Mouse (Mus musculus) stomach, embryonic 14.5 days (tissue): Measurements from ENCODE around the gene Klhdc8a. TPM values are rescaled to one million over a fixed set of nuclear protein-coding genes. Genes with fewer than 3 reads are reported as not detected.

Experiments used
- ATAC-seq: fragments of 200-750 bp; cut with Nextera tagmentation; 2 replicates; pipeline ENCODE4 v1.8.0; 2017; ENCODE audit warnings: low read depth, moderate TSS enrichment; ENCODE audit not compliant: insufficient number of reproducible peaks, insufficient read depth, low FRiP score
- H3K27ac ChIP-seq: fragments of 300-500 bp; sonication (generic); 2 replicates; pipeline ENCODE4 v1.5.1; 2014; ENCODE audit warnings: mild to moderate bottlenecking, low read length, moderate library complexity, mixed read lengths
- H3K27me3 ChIP-seq: fragments of 300-500 bp; sonication (generic); 2 replicates; pipeline ENCODE4 v1.6.1; 2014; ENCODE audit warnings: low read length, control low read depth, mixed read lengths; ENCODE audit not compliant: control insufficient read depth, insufficient read depth
- H3K36me3 ChIP-seq: fragments of 300-500 bp; sonication (generic); 2 replicates; pipeline ENCODE4 v1.6.1; 2014; ENCODE audit warnings: mild to moderate bottlenecking, control low read depth, low read length, moderate library complexity, mixed read lengths; ENCODE audit not compliant: control insufficient read depth, insufficient read depth
- H3K4me1 ChIP-seq: fragments of 300-500 bp; sonication (generic); 2 replicates; pipeline ENCODE4 v1.6.1; 2014; ENCODE audit warnings: low read length, control low read depth, mixed read lengths; ENCODE audit not compliant: control insufficient read depth, insufficient read depth
- H3K4me2 ChIP-seq: fragments of 300-500 bp; sonication (generic); replicated peaks from 2 replicates; pipeline ENCODE4 v1.6.1; 2014; ENCODE audit warnings: low read depth, low read length, control low read depth
- H3K4me3 ChIP-seq: fragments of 300-500 bp; sonication (generic); 2 replicates; pipeline ENCODE4 v1.5.1; 2014; ENCODE audit warnings: low read depth, low read length, control low read depth
- H3K9ac ChIP-seq: fragments of 300-500 bp; sonication (generic); replicated peaks from 2 replicates; pipeline ENCODE4 v1.6.1; 2014; ENCODE audit warnings: low read depth, mild to moderate bottlenecking, control low read depth, low read length, moderate library complexity, mixed read lengths
- H3K9me3 ChIP-seq: fragments of 300-500 bp; sonication (generic); 2 replicates; pipeline ENCODE4 v1.6.1; 2016; ENCODE audit warnings: low read depth, low read length, control low read depth; ENCODE audit not compliant: control insufficient read depth
- WGBS: fragments of 180-500 bp; shearing (Covaris S2); extraction: QIAGEN DNeasy Blood & Tissue Kit; methylation state at CpG from one replicate; pipeline ENCODE4 v1.1.7; 2014; 5-methylcytosine and 5-hydroxymethylcytosine counted together
- polyA plus RNA-seq: library from polyadenylated mRNA; unstranded; fragments of >200 nt; fragmentation: Nextera tagmentation; extraction: Ambion mirVana; gene quantifications from 2 replicates; pipeline ENCODE4 v1.2.1, GENCODE M21; 2014

Gene Klhdc8a
- polyA plus RNA-seq: 0.10 TPM in 1 of 2 replicates, not detected in the other

DNA sequence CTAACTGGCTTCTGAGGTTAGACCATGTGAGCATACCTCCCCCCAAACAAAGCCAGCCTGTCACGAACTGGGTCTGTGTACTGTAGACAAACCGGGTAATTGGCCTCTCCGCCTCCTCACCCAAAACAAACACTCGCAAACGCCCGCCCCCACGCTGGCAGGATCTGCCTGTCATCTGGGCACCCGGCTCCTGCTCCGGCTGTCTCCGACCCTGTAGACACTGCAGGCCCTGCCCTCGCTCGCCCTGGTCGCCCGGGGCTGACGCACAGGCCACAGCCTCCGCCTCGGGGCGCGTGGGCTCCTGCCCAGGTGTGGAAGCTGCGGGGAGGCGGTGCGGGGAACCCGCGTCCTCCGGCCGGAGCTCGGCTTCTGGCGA is at the start of gene Klhdc8a:
TSS of gene Klhdc8a (plus strand) at position 202 of the 376 bp plus-strand sequence.
- Histone ChIP-seq H3K4me2 (peak within 1 kb of the TSS; percentile 99), H3K9me3 (no peaks in the 10 kb centered on the region), H3K9ac (peak within 1 kb of the TSS; percentile 38; the same call in 1 of the 2 replicates), H3K36me3 (no peaks in the 10 kb centered on the region), H3K4me1 (peaks cover 3% of the 10 kb centered on the region; the same call in 1 of the 2 replicates), H3K27me3 (peaks cover 18% of the 10 kb centered on the region), H3K4me3 (peak within 1 kb of the TSS; percentile 53), H3K27ac (no peak within 1 kb of the TSS)
- no peak; the same call in 1 of the 2 replicates for ATAC-seq
- 2% methylated on average over 28 of the region's 28 CpGs for WGBS

DNA sequence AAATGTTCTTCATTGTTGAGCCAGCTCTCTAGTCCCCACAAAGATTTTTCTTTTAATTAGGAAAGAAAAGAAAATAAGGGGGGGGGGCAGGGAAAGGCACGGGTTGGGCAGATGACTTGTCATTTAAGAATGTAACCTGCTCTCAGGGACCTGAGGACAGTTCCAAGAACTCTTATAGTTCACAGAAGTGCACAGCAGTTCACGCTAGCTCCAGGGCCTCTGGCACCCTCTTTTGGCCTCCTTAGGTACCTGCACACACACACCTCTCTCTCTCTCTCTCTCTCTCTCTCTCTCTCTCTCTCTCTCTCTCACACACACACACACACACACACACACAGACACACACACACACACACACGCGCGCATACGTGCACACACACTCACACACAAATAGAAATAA is 44.0 kb upstream of the Klhdc8a start:
- WGBS: 82% methylated on average over 6 of the region's 6 CpGs
- ATAC-seq: no peak

DNA sequence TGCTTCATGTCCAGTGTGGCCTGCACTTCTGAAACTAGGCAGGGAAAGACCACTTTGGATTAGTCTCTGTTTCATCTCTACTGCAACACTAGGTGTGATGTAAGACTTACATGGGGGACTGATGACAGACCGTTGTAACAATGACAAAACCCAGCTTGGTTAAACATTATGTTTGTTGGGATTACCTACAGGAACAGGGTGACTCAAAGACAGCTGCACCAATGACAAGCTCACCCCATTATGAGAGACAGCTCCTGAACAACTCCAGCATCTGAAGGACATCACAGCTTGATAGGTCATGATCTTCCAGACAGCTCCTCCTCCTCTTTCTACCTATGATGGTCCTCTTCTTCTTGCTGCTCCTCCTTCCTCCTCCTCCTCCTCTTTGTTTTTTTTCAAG is 38.1 kb upstream of the Klhdc8a start:
- no peak for ATAC-seq
- H3K27me3 ChIP-seq: no peaks in the 10 kb centered on the region
- no peaks in the 10 kb centered on the region for H3K36me3 ChIP-seq
- no peak overlapping the region for H3K9ac ChIP-seq
- 79% methylated on average over 1 of the region's 1 CpGs for WGBS
- H3K4me2 ChIP-seq: no peak overlapping the region
- H3K27ac ChIP-seq: no peak overlapping the region
- no peak overlapping the region for H3K4me3 ChIP-seq
- no peaks in the 10 kb centered on the region for H3K9me3 ChIP-seq
- H3K4me1 ChIP-seq: no peaks in the 10 kb centered on the region

More for the DNA sequence above, 44.0 kb upstream of the Klhdc8a start:
- Histone ChIP-seq H3K4me3 (no peak overlapping the region), H3K4me2 (no peak overlapping the region), H3K27me3 (no peaks in the 10 kb centered on the region), H3K9ac (no peak overlapping the region), H3K36me3 (no peaks in the 10 kb centered on the region), H3K9me3 (no peaks in the 10 kb centered on the region), H3K4me1 (no peaks in the 10 kb centered on the region), H3K27ac (no peak overlapping the region)

DNA sequence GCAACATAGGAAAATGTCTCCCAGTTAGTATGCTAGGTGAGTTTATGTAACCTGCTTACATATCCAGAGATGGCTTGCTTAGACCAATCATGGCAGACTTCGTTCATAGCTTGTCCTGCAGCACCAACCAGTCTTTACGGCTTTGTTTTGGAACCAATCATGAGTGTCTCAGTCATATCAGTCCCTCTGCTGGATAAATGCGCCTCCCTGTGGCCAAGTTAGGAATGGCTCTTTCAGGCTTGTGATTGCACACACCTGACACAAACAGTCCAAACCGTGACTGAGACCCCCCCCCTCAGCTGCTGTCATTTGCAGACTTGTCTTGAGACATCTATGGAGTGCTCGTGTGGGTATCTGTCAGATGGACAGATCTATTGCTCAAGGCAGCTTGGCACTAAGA is 37.4 kb upstream of the Klhdc8a start:
- no peak overlapping the region for H3K9ac ChIP-seq
- H3K9me3 ChIP-seq: no peaks in the 10 kb centered on the region
- H3K27me3 ChIP-seq: no peaks in the 10 kb centered on the region
- no peak overlapping the region for H3K4me2 ChIP-seq
- no peak overlapping the region for H3K4me3 ChIP-seq
- 68% methylated on average over 5 of the region's 5 CpGs for WGBS
- no peak for ATAC-seq
- no peak overlapping the region for H3K27ac ChIP-seq
- H3K36me3 ChIP-seq: no peaks in the 10 kb centered on the region
- no peaks in the 10 kb centered on the region for H3K4me1 ChIP-seq

DNA sequence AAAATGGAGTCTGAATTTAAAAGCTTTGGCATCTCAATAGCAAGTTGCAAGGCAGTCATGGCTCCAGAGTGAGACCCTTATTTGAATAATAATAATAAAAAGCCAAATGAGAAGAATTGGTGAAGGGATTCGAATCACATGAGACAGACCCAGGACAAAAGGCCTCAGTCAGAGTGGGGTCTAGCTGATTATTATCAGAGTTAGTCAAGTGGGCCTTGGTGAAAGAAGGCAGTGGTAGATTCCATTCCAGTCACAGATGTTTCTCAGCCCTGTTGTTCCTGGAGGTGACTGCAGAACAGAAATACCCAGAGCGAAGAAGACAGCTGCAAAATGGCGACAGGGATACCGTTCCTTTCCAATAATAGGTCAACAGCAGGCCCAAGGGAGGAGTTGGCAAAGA is 34.8 kb upstream of the Klhdc8a start:
- 88% methylated on average over 4 of the region's 4 CpGs for WGBS
- ATAC-seq: no peak
- Histone ChIP-seq H3K36me3 (no peaks in the 10 kb centered on the region), H3K27me3 (no peaks in the 10 kb centered on the region), H3K9ac (no peak overlapping the region), H3K4me3 (no peak overlapping the region), H3K27ac (no peak overlapping the region), H3K9me3 (no peaks in the 10 kb centered on the region), H3K4me1 (no peaks in the 10 kb centered on the region), H3K4me2 (no peak overlapping the region)

DNA sequence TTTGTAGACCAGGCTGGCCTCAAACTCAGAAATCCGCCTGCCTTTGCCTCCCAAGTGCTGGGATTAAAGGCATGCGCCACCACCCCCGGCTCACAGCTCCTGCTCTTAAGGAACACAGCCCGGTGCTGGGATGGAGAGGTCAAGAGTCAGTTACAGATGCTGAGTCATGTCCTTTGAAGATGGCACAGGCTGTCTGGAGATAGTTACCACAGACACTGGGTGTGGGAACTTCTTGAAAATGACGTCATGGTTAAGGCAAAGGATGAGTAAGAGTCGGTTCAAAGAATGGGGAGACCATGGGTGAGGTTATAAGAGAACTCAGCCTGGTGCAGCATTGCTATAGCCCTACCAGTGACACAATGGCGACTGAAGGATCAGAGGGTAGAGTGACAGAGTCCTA is 33.8 kb upstream of the Klhdc8a start:
- Histone ChIP-seq H3K36me3 (no peaks in the 10 kb centered on the region), H3K4me1 (no peaks in the 10 kb centered on the region), H3K27ac (no peak overlapping the region), H3K9me3 (no peaks in the 10 kb centered on the region), H3K9ac (no peak overlapping the region), H3K27me3 (no peaks in the 10 kb centered on the region), H3K4me3 (no peak overlapping the region), H3K4me2 (no peak overlapping the region)
- ATAC-seq: no peak; the same call in 1 of the 2 replicates
- 56% methylated on average over 7 of the region's 7 CpGs for WGBS

DNA sequence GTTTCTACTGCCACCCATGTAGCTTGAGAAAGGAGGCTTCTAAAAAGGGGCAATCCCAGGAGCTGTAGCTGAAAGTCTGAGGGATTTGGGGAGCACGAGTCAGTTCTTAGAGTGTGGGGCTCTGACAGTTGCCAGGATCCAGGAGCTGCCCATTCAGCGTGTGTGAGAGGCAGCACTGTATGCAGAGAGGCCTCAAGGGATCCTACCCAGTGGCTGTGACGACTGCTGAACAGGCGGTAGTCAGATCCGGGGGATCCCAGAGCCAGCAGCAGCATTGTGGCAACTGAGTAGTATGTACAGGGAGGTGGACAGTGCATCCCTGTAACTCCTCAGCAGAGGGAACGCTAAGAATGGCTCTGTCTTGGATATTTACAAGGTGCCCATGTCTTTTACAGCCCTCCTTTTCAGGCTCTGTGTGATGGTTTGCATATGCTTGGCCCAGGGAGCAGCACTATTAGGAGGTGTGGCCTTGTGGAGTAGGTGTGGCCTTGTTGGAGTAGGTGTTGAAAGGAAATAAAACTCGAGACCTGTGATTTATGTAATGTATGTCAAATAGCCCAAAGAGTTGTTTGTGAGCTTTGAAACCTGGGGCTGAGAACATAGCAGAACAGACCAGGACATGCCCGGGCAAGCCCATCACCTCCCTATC is 33.1 kb upstream of the Klhdc8a start:
- H3K27ac ChIP-seq: no peak overlapping the region
- no peaks in the 10 kb centered on the region for H3K4me1 ChIP-seq
- H3K36me3 ChIP-seq: no peaks in the 10 kb centered on the region
- H3K27me3 ChIP-seq: no peaks in the 10 kb centered on the region
- H3K9me3 ChIP-seq: no peaks in the 10 kb centered on the region
- no peak for ATAC-seq
- H3K4me3 ChIP-seq: no peak overlapping the region
- H3K9ac ChIP-seq: no peak overlapping the region
- 60% methylated on average over 8 of the region's 8 CpGs for WGBS
- no peak overlapping the region for H3K4me2 ChIP-seq

DNA sequence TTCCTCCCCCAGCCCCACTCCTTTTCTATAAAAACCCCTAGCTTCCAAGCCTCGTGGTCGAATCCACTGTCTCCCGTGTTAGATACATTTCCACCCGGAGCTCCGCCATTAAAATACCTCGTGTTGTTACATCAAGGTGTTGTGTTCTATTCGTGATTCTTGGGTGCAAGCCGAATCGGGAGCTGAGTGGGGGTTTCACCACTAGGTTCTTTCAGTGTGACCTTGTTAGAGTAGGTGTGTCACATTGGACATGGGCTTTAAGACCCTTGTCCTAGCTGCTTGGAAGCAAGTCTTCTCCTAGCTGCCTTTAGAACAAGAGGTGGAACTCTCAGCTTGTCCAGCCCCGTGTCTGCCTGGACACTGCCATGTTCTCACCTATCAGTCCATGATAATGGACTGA is 32.5 kb upstream of the Klhdc8a start:
- WGBS: 90% methylated on average over 10 of the region's 10 CpGs
- H3K4me3 ChIP-seq: no peak overlapping the region
- no peaks in the 10 kb centered on the region for H3K4me1 ChIP-seq
- ATAC-seq: no peak
- no peaks in the 10 kb centered on the region for H3K36me3 ChIP-seq
- H3K4me2 ChIP-seq: no peak overlapping the region
- H3K9ac ChIP-seq: no peak overlapping the region
- H3K27ac ChIP-seq: no peak overlapping the region
- H3K9me3 ChIP-seq: no peaks in the 10 kb centered on the region
- H3K27me3 ChIP-seq: no peaks in the 10 kb centered on the region
